Mouse (Mus musculus) intestine, postnatal 0 days (tissue): ENCODE measurements around the gene Cpxm1. TPM values are rescaled to one million over a fixed set of nuclear protein-coding genes. Genes with fewer than 3 reads are reported as not detected.

Experiments
- ATAC-seq: fragments of 200-750 bp; cut with Nextera tagmentation; 2 replicates; pipeline ENCODE4 v1.8.0; 2017; ENCODE audit warnings: mild to moderate bottlenecking, moderate TSS enrichment, moderate library complexity
- H3K27ac ChIP-seq: fragments of 300-500 bp; sonication (generic); 2 replicates; pipeline ENCODE4 v1.5.1; 2014; ENCODE audit warnings: mild to moderate bottlenecking, low read depth, low read length, moderate library complexity
- H3K27me3 ChIP-seq: fragments of 300-500 bp; sonication (generic); replicated peaks from 2 replicates; pipeline ENCODE4 v1.6.1; 2014; ENCODE audit warnings: low read length, mixed read lengths; ENCODE audit not compliant: control insufficient read depth, insufficient read depth
- H3K36me3 ChIP-seq: fragments of 300-500 bp; sonication (generic); 2 replicates; pipeline ENCODE4 v1.6.1; 2014; ENCODE audit warnings: mild to moderate bottlenecking, moderate library complexity; ENCODE audit not compliant: control insufficient read depth, insufficient read depth
- H3K4me1 ChIP-seq: fragments of 300-500 bp; sonication (generic); replicated peaks from 2 replicates; pipeline ENCODE4 v1.6.1; 2014; ENCODE audit warnings: antibody characterized with exemption, low read length, mixed read lengths; ENCODE audit not compliant: control insufficient read depth, insufficient read depth
- H3K4me2 ChIP-seq: fragments of 300-500 bp; sonication (generic); replicated peaks from 2 replicates; pipeline ENCODE4 v1.6.1; 2014; ENCODE audit warnings: low read depth, mild to moderate bottlenecking, moderate library complexity
- H3K4me3 ChIP-seq: fragments of 300-500 bp; sonication (generic); 2 replicates; pipeline ENCODE4 v1.5.1; 2014; ENCODE audit warnings: low read depth, low read length
- H3K9ac ChIP-seq: fragments of 300-500 bp; sonication (generic); 2 replicates; pipeline ENCODE4 v1.6.1; 2014; ENCODE audit warnings: mild to moderate bottlenecking, low read depth, low read length
- H3K9me3 ChIP-seq: fragments of 300-500 bp; sonication (generic); 2 replicates; pipeline ENCODE4 v1.6.1; 2016; ENCODE audit warnings: mixed run types; ENCODE audit not compliant: control insufficient read depth
- CTCF ChIP-seq: sonication (generic); IDR thresholded peaks from 2 replicates; pipeline ENCODE4 v1.5.1; 2016; ENCODE audit warnings: low read depth, mild to moderate bottlenecking, control low read depth, antibody characterized with exemption, moderate library complexity
- WGBS: fragments of 180-500 bp; shearing (Covaris S2); extraction: QIAGEN DNeasy Blood & Tissue Kit; methylation state at CpG from one replicate; pipeline ENCODE4 v1.1.7; 2014; 5-methylcytosine and 5-hydroxymethylcytosine counted together
- polyA plus RNA-seq: library from polyadenylated mRNA; unstranded; fragments of >200 nt; fragmentation: Nextera tagmentation; extraction: Ambion mirVana; gene quantifications from 2 replicates; pipeline ENCODE4 v1.2.1, GENCODE M21; 2015

Cpxm1 gene
- polyA plus RNA-seq, 1 experiment from 2014 or later, result 7.8 TPM

- H3K9ac ChIP-seq, result no peak overlapping the region
- no peak for TF ChIP-seq CTCF
- H3K27ac ChIP-seq, result no peak overlapping the region
- no peak for ATAC-seq
- H3K36me3 ChIP-seq, result no peaks in the 10 kb centered on the region
- H3K4me2 ChIP-seq, result no peak overlapping the region
- 92% methylated on average over 8 of the region's 8 CpGs for WGBS
- H3K4me1 ChIP-seq, result no peaks in the 10 kb centered on the region
- H3K4me3 ChIP-seq, result no peak overlapping the region
- H3K27me3 ChIP-seq, result no peaks in the 10 kb centered on the region
- H3K9me3 ChIP-seq, result no peaks in the 10 kb centered on the region
Measured at GRCm38 (mm10) chr2:130353411-130353810, 44.0 kb downstream of the Cpxm1 start.

GRCm38 (mm10) chr2:130351758-130352339 is 45.5 kb downstream of the Cpxm1 start:
- H3K4me2 ChIP-seq, result no peak overlapping the region
- H3K4me1 ChIP-seq, result no peaks in the 10 kb centered on the region
- 62% methylated on average over 5 of the region's 5 CpGs for WGBS
- no peak overlapping the region for H3K4me3 ChIP-seq
- ATAC-seq, result no peak
- no peak for TF ChIP-seq CTCF
- H3K27ac ChIP-seq, result no peak overlapping the region
- no peaks in the 10 kb centered on the region for H3K9me3 ChIP-seq
- no peaks in the 10 kb centered on the region for H3K36me3 ChIP-seq
- no peaks in the 10 kb centered on the region for H3K27me3 ChIP-seq
- H3K9ac ChIP-seq, result no peak overlapping the region

GRCm38 (mm10) chr2:130350376-130350775 is 47.0 kb downstream of the Cpxm1 start:
- TF ChIP-seq CTCF, result no peak
- Histone ChIP-seq H3K9me3 (no peaks in the 10 kb centered on the region), H3K36me3 (no peaks in the 10 kb centered on the region), H3K4me3 (no peak overlapping the region), H3K4me1 (no peaks in the 10 kb centered on the region), H3K27ac (no peak overlapping the region), H3K4me2 (no peak overlapping the region), H3K27me3 (no peaks in the 10 kb centered on the region), H3K9ac (no peak overlapping the region)
- WGBS, result 91% methylated on average over 3 of the region's 3 CpGs
- ATAC-seq, result no peak

- no peak overlapping the region for H3K4me3 ChIP-seq
- H3K9ac ChIP-seq, result no peak overlapping the region
- ATAC-seq, result no peak
- no peak for TF ChIP-seq CTCF
- no peak overlapping the region for H3K27ac ChIP-seq
- no peaks in the 10 kb centered on the region for H3K36me3 ChIP-seq
- H3K27me3 ChIP-seq, result no peaks in the 10 kb centered on the region
- 85% methylated on average over 7 of the region's 7 CpGs for WGBS
- H3K4me1 ChIP-seq, result no peaks in the 10 kb centered on the region
- H3K9me3 ChIP-seq, result no peaks in the 10 kb centered on the region
- H3K4me2 ChIP-seq, result no peak overlapping the region
Measured at GRCm38 (mm10) chr2:130341220-130341580, 56.2 kb downstream of the Cpxm1 start.

Other genes starting within 250 kb of the Cpxm1 start
- gene Snrpb, start 218.2 kb downstream of the Cpxm1 start, polyA plus RNA-seq, result 232 and 234 TPM in 2 replicates
- not detected in 2 replicates for gene Tmc2, start 202.4 kb downstream of the Cpxm1 start, polyA plus RNA-seq
- 66.5 and 75.1 TPM in 2 replicates for gene Nop56, start 123.1 kb downstream of the Cpxm1 start, polyA plus RNA-seq
- gene Idh3b, start 113.0 kb downstream of the Cpxm1 start, polyA plus RNA-seq, result 142 and 148 TPM in 2 replicates
- gene Ebf4, start 102.4 kb downstream of the Cpxm1 start, polyA plus RNA-seq, result 0.85 and 0.86 TPM in 2 replicates
- gene Gm28372, start 7.7 kb upstream of the Cpxm1 start, polyA plus RNA-seq, result not detected in 2 replicates
- not detected in 2 replicates for gene 1700020A23Rik, start 7.7 kb upstream of the Cpxm1 start, polyA plus RNA-seq
- gene Tmem239, start 8.9 kb upstream of the Cpxm1 start, polyA plus RNA-seq, result not detected in 2 replicates
- gene Vps16, start 26.8 kb upstream of the Cpxm1 start, polyA plus RNA-seq, result 35.2 and 39.6 TPM in 2 replicates
- 5.3 and 6.1 TPM in 2 replicates for gene Pced1a, start 27.1 kb upstream of the Cpxm1 start, polyA plus RNA-seq
- 27.4 and 28.2 TPM in 2 replicates for gene Ptpra, start 52.7 kb upstream of the Cpxm1 start, polyA plus RNA-seq
- gene Mrps26, start 166.2 kb upstream of the Cpxm1 start, polyA plus RNA-seq, result 68.0 and 70.6 TPM in 2 replicates
- gene Oxt, start 178.6 kb upstream of the Cpxm1 start, polyA plus RNA-seq, result not detected in 2 replicates
- not detected in 2 replicates for gene Avp, start 185.0 kb upstream of the Cpxm1 start, polyA plus RNA-seq
- gene Fastkd5, start 232.5 kb upstream of the Cpxm1 start, polyA plus RNA-seq, result 6.4 and 6.8 TPM in 2 replicates
- gene Ubox5, start 232.5 kb upstream of the Cpxm1 start, polyA plus RNA-seq, result 4.2 and 4.5 TPM in 2 replicates
- gene Lzts3, start 245.2 kb upstream of the Cpxm1 start, polyA plus RNA-seq, result 9.7 and 11.4 TPM in 2 replicates